Mouse (Mus musculus) embryonic fibroblast, embryonic 13.5 days (primary cell): ENCODE results near the gene Vamp1. TPM values are rescaled to one million over a fixed set of nuclear protein-coding genes. Genes with fewer than 3 reads are reported as not detected.

Source experiments
- H3K27ac ChIP-seq: 2 replicates; pipeline ENCODE4 v1.5.1; 2012; ENCODE audit warnings: low read length, control low read depth, inconsistent platforms; ENCODE audit not compliant: insufficient read depth
- H3K4me1 ChIP-seq: 2 replicates; pipeline ENCODE4 v1.6.1; 2011; ENCODE audit warnings: low read length; ENCODE audit not compliant: control insufficient read depth, insufficient read depth
- H3K4me3 ChIP-seq: 2 replicates; pipeline ENCODE4 v1.5.1; 2011; ENCODE audit warnings: mild to moderate bottlenecking, control low read depth, low read length; ENCODE audit not compliant: insufficient read depth
- CTCF ChIP-seq: IDR thresholded peaks from 2 replicates; pipeline ENCODE4 v1.5.1; 2011; ENCODE audit warnings: mild to moderate bottlenecking, control low read depth, low read length, moderate library complexity, borderline replicate concordance; ENCODE audit not compliant: insufficient read depth
- POLR2A ChIP-seq: IDR thresholded peaks from 2 replicates; pipeline ENCODE4 v1.6.1; 2011; ENCODE audit warnings: low read depth, mild to moderate bottlenecking, control low read depth, low read length, moderate library complexity
- polyA plus RNA-seq: library from polyadenylated mRNA; stranded (reverse); fragments of >200 nt; gene quantifications from 2 replicates; pipeline ENCODE4 v1.2.4, GENCODE M21; 2011; ENCODE audit warnings: low read depth; ENCODE audit not compliant: missing spikeins, insufficient read length

The Vamp1 gene
- 4.2 and 4.3 TPM in 2 replicates for polyA plus RNA-seq

- Histone ChIP-seq H3K27ac (no peak within 1 kb of the TSS), H3K4me1 (no peaks in the 10 kb centered on the region), H3K4me3 (peak within 1 kb of the TSS; percentile 62)
- TF ChIP-seq POLR2A, result peak; percentile 90
- TF ChIP-seq CTCF, result no peak
These were observed at the start of gene Vamp1 for GRCm38 (mm10) chr6:125215148-125215954. Vamp1 (plus strand) TSS chr6:125215551.

DNA sequence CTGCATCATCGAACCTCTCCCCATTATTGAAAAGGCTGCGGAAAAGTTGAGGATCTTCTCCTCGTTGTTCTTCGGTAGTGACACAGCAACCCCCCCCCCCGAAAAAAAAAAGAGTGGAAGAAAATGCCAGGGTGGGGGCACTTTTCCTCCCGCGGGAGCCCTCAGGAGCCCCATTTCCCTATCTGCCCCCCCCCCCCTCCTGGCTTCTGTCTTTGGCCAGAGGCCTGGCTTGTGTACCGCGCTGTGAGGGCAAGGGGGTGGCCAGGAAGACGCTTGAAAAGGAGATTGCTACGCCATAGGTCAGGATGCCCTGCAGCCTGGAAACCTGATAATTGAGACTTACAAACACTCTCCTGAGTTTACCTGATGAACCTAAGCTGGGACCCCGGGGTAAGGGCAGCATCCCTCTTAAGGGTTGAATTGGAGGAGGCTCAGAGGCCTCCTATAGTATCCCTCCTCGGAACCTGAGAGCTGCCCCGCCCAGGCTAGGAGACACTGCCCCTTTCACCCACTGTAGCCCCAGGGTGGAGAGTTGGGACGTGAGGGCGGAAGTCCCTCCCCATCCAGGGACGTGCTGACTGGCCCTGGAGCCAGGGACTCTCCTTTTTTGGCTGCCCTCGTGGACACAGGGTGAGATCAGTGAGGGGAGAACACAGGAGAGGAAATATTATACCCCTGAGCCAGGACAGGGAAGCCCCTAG, 49.1 kb upstream of the Vamp1 start, which contains the start of gene Gapdh:
TSS of gene Gapdh (minus strand) at position 417 of the 701 bp plus-strand sequence.
- TF ChIP-seq POLR2A (peak; percentile 75), CTCF (no peak)
- Histone ChIP-seq H3K27ac (peak within 1 kb of the TSS; percentile 96), H3K4me1 (peaks cover 10% of the 10 kb centered on the region; the same call in 1 of the 2 replicates), H3K4me3 (peak within 1 kb of the TSS; percentile 86)

GRCm38 (mm10) chr6:125166861-125167650, 48.3 kb upstream of the Vamp1 start:
- TF ChIP-seq CTCF (no peak), POLR2A (peak; percentile 10; the same call in 1 of the 2 replicates)
- peaks cover 10% of the 10 kb centered on the region; the same call in 1 of the 2 replicates for H3K4me1 ChIP-seq

DNA sequence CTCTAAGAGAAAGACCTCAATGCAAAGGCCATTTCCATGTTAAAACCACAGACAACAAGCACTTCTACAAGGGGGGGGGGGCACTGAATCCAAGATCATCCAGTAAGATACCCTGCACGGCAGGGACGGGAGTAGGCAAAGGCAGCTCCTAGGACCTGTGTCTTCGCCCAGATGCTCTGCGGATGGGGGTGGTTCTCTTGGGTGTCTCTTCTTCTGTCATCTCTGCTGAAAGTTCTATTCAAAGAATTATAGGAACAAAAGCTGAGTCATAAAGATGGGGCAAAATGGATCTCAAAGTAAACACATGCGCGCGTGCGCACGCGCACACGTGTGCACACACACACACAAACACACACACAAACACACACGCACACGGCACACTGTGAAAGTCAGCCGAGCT, 47.3 kb upstream of the Vamp1 start:
- no peak overlapping the region for H3K4me3 ChIP-seq
- no peak for TF ChIP-seq POLR2A
- H3K27ac ChIP-seq, result no peak overlapping the region
- H3K4me1 ChIP-seq, result peaks cover 10% of the 10 kb centered on the region; the same call in 1 of the 2 replicates

More at GRCm38 (mm10) chr6:125166861-125167650, 48.3 kb upstream of the Vamp1 start:
- Histone ChIP-seq H3K4me3 (peak overlapping the region; percentile 16), H3K27ac (peak overlapping the region; percentile 79)

DNA sequence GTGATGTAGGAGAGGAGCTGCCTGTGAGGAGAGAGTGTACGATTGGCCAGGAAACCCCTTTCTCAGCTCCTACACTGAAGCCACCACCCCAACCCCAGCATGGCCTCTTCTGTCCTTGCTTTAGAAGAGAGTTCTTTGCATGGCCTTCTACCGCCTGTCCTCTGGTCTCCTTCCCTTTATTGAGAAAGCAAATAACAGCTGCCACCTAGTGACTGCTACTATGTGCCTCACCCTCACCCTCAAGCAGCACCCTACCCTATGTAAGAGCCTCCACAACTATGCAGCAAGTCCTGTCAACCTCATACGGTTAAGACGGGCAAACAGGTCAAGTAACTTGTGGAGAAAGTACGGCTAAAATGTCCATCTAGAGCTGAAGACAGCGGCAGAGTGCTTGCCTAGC, 45.2 kb upstream of the Vamp1 start:
- no peak overlapping the region for H3K4me3 ChIP-seq
- peaks cover 10% of the 10 kb centered on the region; the same call in 1 of the 2 replicates for H3K4me1 ChIP-seq
- H3K27ac ChIP-seq, result no peak overlapping the region
- TF ChIP-seq CTCF, result no peak
- no peak for TF ChIP-seq POLR2A

DNA sequence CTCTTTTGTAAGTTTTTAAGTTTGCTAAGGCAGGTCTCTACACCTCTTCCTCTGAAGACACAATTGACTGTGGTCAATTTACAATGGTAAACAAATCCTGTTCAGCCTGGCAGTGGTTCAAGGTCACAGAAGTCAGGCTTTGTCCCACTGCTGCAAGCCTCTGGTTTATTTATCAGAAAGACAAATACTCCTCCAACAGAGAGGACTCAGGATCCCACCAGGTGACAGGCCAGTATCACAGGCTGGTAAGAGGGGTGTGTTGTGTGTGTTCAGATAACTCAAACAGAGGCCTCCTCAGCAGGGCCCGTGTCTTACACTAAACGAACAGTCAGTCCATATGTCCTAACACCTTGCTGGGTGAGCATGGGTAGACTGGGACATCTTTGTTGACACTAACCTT, 42.9 kb upstream of the Vamp1 start:
- H3K27ac ChIP-seq, result no peak overlapping the region
- TF ChIP-seq POLR2A, result no peak
- TF ChIP-seq CTCF, result no peak
- no peak overlapping the region for H3K4me3 ChIP-seq
- peaks cover 3% of the 10 kb centered on the region; the same call in 1 of the 2 replicates for H3K4me1 ChIP-seq

DNA sequence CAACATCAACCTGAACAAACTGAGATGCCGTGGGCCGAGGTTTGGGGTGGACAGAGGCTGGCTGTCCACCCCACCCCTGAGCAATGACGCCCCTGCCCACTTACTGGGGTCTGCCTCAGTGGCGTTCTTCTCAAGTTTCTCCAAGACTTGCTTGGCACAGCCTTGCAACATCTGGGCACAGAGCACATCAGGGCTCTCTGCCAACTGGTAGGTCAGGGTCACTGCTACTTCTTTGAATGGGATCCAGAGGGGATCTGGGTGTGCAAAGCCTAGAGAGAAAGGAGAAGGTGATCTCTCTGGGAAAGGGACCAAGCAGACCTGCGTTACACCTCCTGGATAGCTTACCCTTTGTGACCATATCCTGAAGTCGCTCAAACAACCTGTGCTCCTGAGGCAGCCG, 42.1 kb upstream of the Vamp1 start:
- Histone ChIP-seq H3K27ac (no peak overlapping the region), H3K4me3 (no peak overlapping the region), H3K4me1 (no peaks in the 10 kb centered on the region)
- no peak for TF ChIP-seq CTCF
- TF ChIP-seq POLR2A, result no peak

GRCm38 (mm10) chr6:125175469-125175868, 39.9 kb upstream of the Vamp1 start:
- no peak overlapping the region for H3K27ac ChIP-seq
- no peak overlapping the region for H3K4me3 ChIP-seq
- TF ChIP-seq CTCF (no peak), POLR2A (no peak)
- H3K4me1 ChIP-seq, result no peaks in the 10 kb centered on the region

- Histone ChIP-seq H3K27ac (no peak overlapping the region), H3K4me3 (no peak overlapping the region), H3K4me1 (no peaks in the 10 kb centered on the region)
- no peak for TF ChIP-seq CTCF
- TF ChIP-seq POLR2A, result no peak
These were observed 35.8 kb upstream of the Vamp1 start for GRCm38 (mm10) chr6:125179601-125180000.
